ENCODE assay signal across 8 mouse cellular contexts in the genomic region with DNA sequence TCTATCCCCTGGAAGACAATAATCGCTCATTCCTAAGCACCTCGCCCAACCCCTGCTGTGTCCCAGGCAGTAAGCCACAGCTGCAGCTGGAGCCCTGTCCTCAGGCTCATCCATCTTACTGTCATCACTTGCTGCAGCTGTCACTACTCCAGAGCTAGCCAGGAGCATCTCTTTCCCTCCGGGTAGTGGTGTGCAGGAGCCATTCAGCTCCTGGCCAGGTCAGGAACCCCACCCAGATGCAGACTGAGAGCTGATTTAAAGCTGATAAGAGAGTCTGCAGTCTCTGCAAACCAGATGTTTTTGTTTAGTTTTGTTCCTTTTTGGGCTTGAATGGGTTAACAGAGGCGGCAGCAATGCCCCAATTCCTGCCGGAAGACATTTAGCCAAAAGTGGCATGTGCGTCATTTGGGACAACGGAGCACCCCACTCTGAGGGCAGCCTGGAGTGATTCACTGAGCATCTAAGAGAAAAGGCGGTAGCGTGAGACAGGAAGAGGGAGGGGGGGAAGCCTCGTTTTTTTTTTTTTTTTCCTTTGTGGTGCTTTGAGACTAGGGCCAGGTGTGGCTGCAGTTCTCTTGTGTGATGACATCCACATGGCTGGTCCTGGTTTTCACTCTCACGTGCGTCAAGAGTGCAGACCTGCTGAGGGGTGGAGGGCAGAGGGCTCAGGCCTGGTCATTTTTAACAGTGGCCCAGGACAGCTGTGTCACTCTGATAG. TPM values are rescaled to one million over a fixed set of nuclear protein-coding genes. Genes with fewer than 3 reads are reported as not detected.
A peak's percentile ranks its signal among the peaks of the same experiment; 100 is the strongest.
DNase-seq lines count a peak whose midpoint lies in the region; ATAC-seq and TF ChIP-seq lines count a peak whose summit lies in the region.

No protein-coding gene starts in this region.

- H3K27me3 ChIP-seq in kidney, embryonic 14.5 days (ENCODE audit: control insufficient read depth, insufficient read depth, low read length), result no peaks in the 10 kb centered on the region
- H3K27me3 ChIP-seq in Patski, result no peaks in the 10 kb centered on the region
- no peaks in the 10 kb centered on the region for H3K27me3 ChIP-seq in embryonic facial prominence, embryonic 14.5 days (replicated peaks; ENCODE audit: control insufficient read depth, insufficient read depth, low read length)
- H3K27me3 ChIP-seq in hindbrain, postnatal 0 days (ENCODE audit: insufficient read depth, low read length), result no peaks in the 10 kb centered on the region
- no peaks in the 10 kb centered on the region for H3K27me3 ChIP-seq in forebrain, embryonic 15.5 days

- no peak for DNase-seq in kidney, postnatal 36 days
- DNase-seq in Patski (ENCODE audit: low read depth, low spot score), result no peak
- DNase-seq in embryonic facial prominence, embryonic 14.5 days (ENCODE audit: low spot score), result peak; percentile 81
- peak; percentile 71 for DNase-seq in hindbrain, postnatal 0 days (ENCODE audit: low spot score)
- DNase-seq in skeletal muscle tissue, adult 2 months (ENCODE audit: low read depth, low spot score), result peak; percentile 72
- no peak for DNase-seq in right cerebral cortex, postnatal 25 days

- in situ Hi-C loops in Patski (cut with MboI; ENCODE audit: low pct_unique_long_range_greater_than_20kb), result no loop called here

- H3K9me3 ChIP-seq in kidney, embryonic 14.5 days (ENCODE audit: control insufficient read depth, low read length), result no peaks in the 10 kb centered on the region
- H3K9me3 ChIP-seq in embryonic facial prominence, embryonic 14.5 days (ENCODE audit: control insufficient read depth, low read length), result no peaks in the 10 kb centered on the region
- no peaks in the 10 kb centered on the region for H3K9me3 ChIP-seq in hindbrain, postnatal 0 days (ENCODE audit: low read length)
- no peaks in the 10 kb centered on the region for H3K9me3 ChIP-seq in forebrain, embryonic 15.5 days

- TF ChIP-seq CTCF in Patski (IDR thresholded peaks at IDR 0.05), result no peak
- TF ChIP-seq CTCF in hindbrain, postnatal 0 days (IDR thresholded peaks at IDR 0.05; ENCODE audit: low read depth), result no peak

- H3K4me1 ChIP-seq in kidney, embryonic 14.5 days (ENCODE audit: control insufficient read depth, insufficient read depth, low read length), result peaks cover 11% of the 10 kb centered on the region
- peaks cover 6% of the 10 kb centered on the region for H3K4me1 ChIP-seq in embryonic facial prominence, embryonic 14.5 days (ENCODE audit: control insufficient read depth, insufficient read depth, low read length)
- H3K4me1 ChIP-seq in hindbrain, postnatal 0 days (ENCODE audit: insufficient read depth, low read length), result peaks cover 7% of the 10 kb centered on the region; the same call in 1 of the 2 replicates
- H3K4me1 ChIP-seq in forebrain, embryonic 15.5 days, result 0 out of 2 replicates have a peak, but pooled peaks cover 9% of the 10 kb centered on the region

- no peak overlapping the region for H3K9ac ChIP-seq in kidney, embryonic 14.5 days (ENCODE audit: low read depth, low read length)
- no peak overlapping the region for H3K9ac ChIP-seq in embryonic facial prominence, embryonic 14.5 days (ENCODE audit: low read depth, low read length)
- 0 out of 2 replicates have a peak overlapping the region, but pooled peaks have one; percentile 18 for H3K9ac ChIP-seq in hindbrain, postnatal 0 days (replicated peaks; ENCODE audit: low read length)
- H3K9ac ChIP-seq in forebrain, embryonic 15.5 days (replicated peaks), result no peak overlapping the region

- H3K36me3 ChIP-seq in kidney, embryonic 14.5 days (ENCODE audit: control insufficient read depth, insufficient read depth, low read length), result no peaks in the 10 kb centered on the region
- no peaks in the 10 kb centered on the region for H3K36me3 ChIP-seq in embryonic facial prominence, embryonic 14.5 days (ENCODE audit: control insufficient read depth, insufficient read depth, low read length)
- H3K36me3 ChIP-seq in hindbrain, postnatal 0 days (ENCODE audit: insufficient read depth, low read length), result peaks cover 3% of the 10 kb centered on the region; the same call in 1 of the 2 replicates
- no peaks in the 10 kb centered on the region for H3K36me3 ChIP-seq in forebrain, embryonic 15.5 days

- CTCF ChIA-PET in Patski (lab: Charles Lee), result interaction anchor here (0.8 kb wide), 1 partner anchor 37 kb away, joined by 3 read pairs; no protein-coding TSS in a partner anchor

- ATAC-seq in kidney, embryonic 14.5 days (ENCODE audit: low FRiP score, low TSS enrichment), result 0 out of 2 replicates have a peak, but pooled peaks have one; percentile 40
- ATAC-seq in Patski, result peak; percentile 27
- ATAC-seq in embryonic facial prominence, embryonic 14.5 days (ENCODE audit: low read depth), result peak; percentile 78
- ATAC-seq in hindbrain, postnatal 0 days, result peak; percentile 58
- no peak for ATAC-seq in forebrain, embryonic 15.5 days (replicated peaks)

- H3K4me2 ChIP-seq in kidney, embryonic 14.5 days (replicated peaks; ENCODE audit: low read depth, low read length), result no peak overlapping the region
- H3K4me2 ChIP-seq in embryonic facial prominence, embryonic 14.5 days (ENCODE audit: low read depth, low read length), result peak overlapping the region; percentile 24
- H3K4me2 ChIP-seq in hindbrain, postnatal 0 days (ENCODE audit: low read depth, low read length), result no peak overlapping the region
- no peak overlapping the region for H3K4me2 ChIP-seq in forebrain, embryonic 15.5 days (replicated peaks)

- POLR2A ChIA-PET in Patski (lab: Charles Lee), result no interaction called here

- no peak overlapping the region for H3K4me3 ChIP-seq in kidney, embryonic 14.5 days (ENCODE audit: low read length)
- no peak overlapping the region for H3K4me3 ChIP-seq in embryonic facial prominence, embryonic 14.5 days (ENCODE audit: low read depth, low read length)
- H3K4me3 ChIP-seq in hindbrain, postnatal 0 days (ENCODE audit: low read length), result no peak overlapping the region
- H3K4me3 ChIP-seq in forebrain, embryonic 15.5 days, result no peak overlapping the region

- H3K27ac ChIP-seq in kidney, embryonic 14.5 days (ENCODE audit: low read depth, low read length), result no peak overlapping the region
- H3K27ac ChIP-seq in embryonic facial prominence, embryonic 14.5 days (replicated peaks; ENCODE audit: low read depth, low read length), result no peak overlapping the region
- H3K27ac ChIP-seq in hindbrain, postnatal 0 days, result 0 out of 2 replicates have a peak overlapping the region, but pooled peaks have one; percentile 32
- no peak overlapping the region for H3K27ac ChIP-seq in forebrain, embryonic 15.5 days (replicated peaks)

- WGBS in kidney, embryonic 14.5 days, result 4% methylated on average over 11 of the region's 12 CpGs
- 7% methylated on average over 12 of the region's 12 CpGs for WGBS in embryonic facial prominence, embryonic 14.5 days
- 11% methylated on average over 12 of the region's 12 CpGs for WGBS in hindbrain, postnatal 0 days
- 12% methylated on average over 12 of the region's 12 CpGs for WGBS in forebrain, embryonic 15.5 days

RNA-seq across cellular contexts. Expression of a gene that starts 33.2 kb away (rescaled TPM):
- 2.6 and 4.6 TPM in 2 replicates for polyA plus RNA-seq in kidney, embryonic 14.5 days (2014; fragmentation: Nextera tagmentation; extraction: Ambion mirVana)
- 0.14 TPM for polyA plus RNA-seq in Patski (2021)
- 8.7 and 11.6 TPM in 2 replicates for polyA plus RNA-seq in embryonic facial prominence, embryonic 14.5 days (2014; fragmentation: Nextera tagmentation; extraction: Ambion mirVana)
- total RNA-seq in hindbrain, postnatal 0 days (2014; rRNA removed), result 145 and 146 TPM in 2 replicates
- polyA plus RNA-seq in hindbrain, postnatal 0 days (2015; fragmentation: Nextera tagmentation; extraction: Ambion mirVana), result 61.5 and 70.8 TPM in 2 replicates
- 21.8 and 30.0 TPM in 2 replicates for polyA plus RNA-seq in forebrain, embryonic 15.5 days (2015; fragmentation: Nextera tagmentation; extraction: Ambion mirVana)

Comparison
In these comparisons a context has a peak if more than half of its experiments do, and no peak if none do; other contexts are left out.
1. DNase-seq: peak in embryonic facial prominence, embryonic 14.5 days (single experiment), hindbrain, postnatal 0 days (single experiment) and skeletal muscle tissue, adult 2 months (single experiment); none in kidney, postnatal 36 days (0 of 2), Patski (single experiment) and right cerebral cortex, postnatal 25 days (single experiment).